Mouse (Mus musculus) heart, adult 2 months (tissue): ENCODE measurements around the gene Rassf8.

ENCODE experiments used
- CTCF ChIP-seq: fragments of 200-600 bp; IDR thresholded peaks from 2 replicates; pipeline ENCODE4 v1.8.1; 2022; ENCODE audit warnings: antibody characterized with exemption, mild to moderate bottlenecking, moderate library complexity
- EP300 ChIP-seq: fragments of 200-500 bp; IDR thresholded peaks from 2 replicates; pipeline ENCODE4 v1.6.1; 2011; ENCODE audit warnings: low read depth, low read length, control low read depth; ENCODE audit not compliant: insufficient read depth
- POLR2A ChIP-seq: fragments of 200-500 bp; IDR thresholded peaks from 2 replicates; pipeline ENCODE4 v1.6.1; 2011; ENCODE audit warnings: mild to moderate bottlenecking, low read depth, low read length, control low read depth; ENCODE audit not compliant: insufficient read depth

GRCm38 (mm10) chr6:145857428-145857827, 110.9 kb downstream of the Rassf8 start:
- TF ChIP-seq POLR2A (no peak), CTCF (no peak), EP300 (no peak)
